Mouse (Mus musculus): ENCODE measurements around the gene Pip4k2b. TPM values are rescaled to one million over a fixed set of nuclear protein-coding genes. Genes with fewer than 3 reads are reported as not detected.

Gene Pip4k2b
- total and polyA plus RNA-seq, 3 experiments, result 13.8 to 21.4 (median 20.8) TPM

- Histone ChIP-seq H3K4me1 (ENCODE audit: control insufficient read depth, insufficient read depth, low read length) (peaks cover 2% of the 10 kb centered on the region), H3K4me3 (no peak overlapping the region), H3K79me2 (replicated peaks; ENCODE audit: control insufficient read depth, insufficient read depth, low read length) (no peaks in the 10 kb centered on the region; the same call in 1 of the 2 replicates), H3K27ac (no peak overlapping the region), H3K9ac (ENCODE audit: low read depth, low read length) (no peak overlapping the region), H3K27me3 (ENCODE audit: control insufficient read depth, insufficient read depth, low read length) (no peaks in the 10 kb centered on the region), H3K36me3 (ENCODE audit: control insufficient read depth, insufficient read depth, low read length) (no peaks in the 10 kb centered on the region)
- DNase-seq, result no peak
- no peak for TF ChIP-seq EP300 (IDR thresholded peaks at IDR 0.05; ENCODE audit: insufficient read depth, low read depth, low read length)
- TF ChIP-seq CTCF (IDR thresholded peaks at IDR 0.05), result no peak
- no peak for TF ChIP-seq POLR2A (IDR thresholded peaks at IDR 0.05; ENCODE audit: insufficient read depth, low read depth, low read length)
- WGBS, result 59% methylated on average over 17 of the region's 17 CpGs
- intact Hi-C loops (cut with DNase I), result no loop called here
Observed at GRCm38 (mm10) chr11:97694921-97695711, 49.4 kb downstream of the Pip4k2b start.

- no peak for DNase-seq
- intact Hi-C loops (cut with DNase I), result no loop called here
Observed at GRCm38 (mm10) chr11:97694435-97694834, 50.1 kb downstream of the Pip4k2b start.

DNA sequence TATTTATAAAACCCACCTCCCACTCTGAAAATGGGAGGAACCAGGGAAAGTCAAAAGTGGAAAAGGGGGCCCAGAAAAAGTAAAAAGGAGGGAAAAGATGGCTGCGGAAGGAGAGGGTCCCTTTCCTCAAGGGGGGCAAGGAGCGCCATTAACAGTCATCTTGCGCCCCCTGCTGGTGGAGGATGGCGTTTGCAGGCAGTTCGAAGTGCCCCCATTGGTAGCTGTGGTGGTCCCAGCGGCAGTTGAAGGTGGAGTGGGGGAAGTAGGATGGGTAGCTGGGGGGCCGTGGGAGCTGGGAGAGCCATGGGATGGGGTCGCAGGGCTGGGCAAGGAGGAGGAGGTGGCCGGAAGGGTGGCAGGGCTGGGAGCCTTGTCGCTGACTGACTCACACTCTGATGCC, 54.6 kb downstream of the Pip4k2b start:
- Histone ChIP-seq H3K27ac (no peak overlapping the region), H3K4me3 (no peak overlapping the region), H3K4me1 (ENCODE audit: control insufficient read depth, insufficient read depth, low read length) (peaks cover 5% of the 10 kb centered on the region), H3K36me3 (ENCODE audit: control insufficient read depth, insufficient read depth, low read length) (no peaks in the 10 kb centered on the region), H3K79me2 (replicated peaks; ENCODE audit: control insufficient read depth, insufficient read depth, low read length) (no peaks in the 10 kb centered on the region), H3K27me3 (ENCODE audit: control insufficient read depth, insufficient read depth, low read length) (no peaks in the 10 kb centered on the region), H3K9ac (ENCODE audit: low read depth, low read length) (no peak overlapping the region)
- intact Hi-C loops (cut with DNase I), result loop anchor here (1.0 kb wide), 1 partner anchor 45 kb away; no protein-coding TSS in a partner anchor
- 24% methylated on average over 10 of the region's 10 CpGs for WGBS
- no peak for TF ChIP-seq POLR2A (IDR thresholded peaks at IDR 0.05; ENCODE audit: insufficient read depth, low read depth, low read length)
- TF ChIP-seq CTCF (IDR thresholded peaks at IDR 0.05), result peak; percentile 81
- TF ChIP-seq EP300 (IDR thresholded peaks at IDR 0.05; ENCODE audit: insufficient read depth, low read depth, low read length), result peak; percentile 54; the same call in 1 of the 2 replicates
- peak in 1 of 2 experiments; percentile 79 for DNase-seq

More at GRCm38 (mm10) chr11:97694435-97694834, 50.1 kb downstream of the Pip4k2b start:
- no peak overlapping the region for H3K4me3 ChIP-seq
- H3K9ac ChIP-seq (ENCODE audit: low read depth, low read length), result no peak overlapping the region
- no peaks in the 10 kb centered on the region; the same call in 1 of the 2 replicates for H3K79me2 ChIP-seq (replicated peaks; ENCODE audit: control insufficient read depth, insufficient read depth, low read length)
- TF ChIP-seq CTCF (IDR thresholded peaks at IDR 0.05) (no peak), POLR2A (IDR thresholded peaks at IDR 0.05; ENCODE audit: insufficient read depth, low read depth, low read length) (no peak), EP300 (IDR thresholded peaks at IDR 0.05; ENCODE audit: insufficient read depth, low read depth, low read length) (no peak)
- H3K36me3 ChIP-seq (ENCODE audit: control insufficient read depth, insufficient read depth, low read length), result no peaks in the 10 kb centered on the region
- H3K4me1 ChIP-seq (ENCODE audit: control insufficient read depth, insufficient read depth, low read length), result peaks cover 2% of the 10 kb centered on the region
- WGBS, result 77% methylated on average over 4 of the region's 4 CpGs
- no peak overlapping the region for H3K27ac ChIP-seq
- H3K27me3 ChIP-seq (ENCODE audit: control insufficient read depth, insufficient read depth, low read length), result no peaks in the 10 kb centered on the region

DNA sequence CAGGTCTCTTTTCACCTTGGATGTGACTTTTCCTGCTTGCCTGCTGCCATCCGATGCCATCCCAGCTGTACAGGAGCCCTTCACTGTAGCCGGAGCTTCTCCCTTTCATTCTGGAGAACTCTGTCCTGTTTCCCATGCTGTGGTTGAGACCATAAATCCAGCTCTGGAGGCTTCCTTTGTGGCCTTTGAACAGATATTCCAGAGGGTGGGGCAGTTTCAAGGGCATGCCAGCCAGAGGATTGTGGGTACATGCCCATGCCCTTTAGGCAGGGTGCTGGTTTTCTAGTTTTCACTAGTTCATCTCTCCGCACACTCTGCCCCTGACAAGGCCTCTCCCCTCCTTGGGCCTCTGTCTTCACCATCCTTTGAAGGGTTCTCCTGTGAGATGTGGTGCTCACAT, 57.4 kb downstream of the Pip4k2b start:
- no peak for TF ChIP-seq POLR2A (IDR thresholded peaks at IDR 0.05; ENCODE audit: insufficient read depth, low read depth, low read length)
- no peak for TF ChIP-seq EP300 (IDR thresholded peaks at IDR 0.05; ENCODE audit: insufficient read depth, low read depth, low read length)
- TF ChIP-seq CTCF (IDR thresholded peaks at IDR 0.05), result no peak
- Histone ChIP-seq H3K36me3 (ENCODE audit: control insufficient read depth, insufficient read depth, low read length) (no peaks in the 10 kb centered on the region), H3K9ac (ENCODE audit: low read depth, low read length) (no peak overlapping the region), H3K27me3 (ENCODE audit: control insufficient read depth, insufficient read depth, low read length) (no peaks in the 10 kb centered on the region), H3K4me1 (ENCODE audit: control insufficient read depth, insufficient read depth, low read length) (peaks cover 10% of the 10 kb centered on the region), H3K27ac (peak overlapping the region; percentile 31; the same call in 1 of the 2 replicates), H3K79me2 (replicated peaks; ENCODE audit: control insufficient read depth, insufficient read depth, low read length) (no peaks in the 10 kb centered on the region), H3K4me3 (peak overlapping the region; percentile 58; the same call in 1 of the 2 replicates)
- WGBS, result 82% methylated on average over 3 of the region's 3 CpGs
- no peak for DNase-seq
- intact Hi-C loops (cut with DNase I), result no loop called here

GRCm38 (mm10) chr11:97686322-97686908, 58.1 kb downstream of the Pip4k2b start:
- TF ChIP-seq CTCF (IDR thresholded peaks at IDR 0.05), result no peak
- peak overlapping the region; percentile 58 for H3K4me3 ChIP-seq
- no peak for DNase-seq
- no peaks in the 10 kb centered on the region for H3K27me3 ChIP-seq (ENCODE audit: control insufficient read depth, insufficient read depth, low read length)
- peak overlapping the region; percentile 59 for H3K9ac ChIP-seq (ENCODE audit: low read depth, low read length)
- peak overlapping the region; percentile 53 for H3K27ac ChIP-seq
- intact Hi-C loops (cut with DNase I), result no loop called here
- peaks cover 10% of the 10 kb centered on the region for H3K4me1 ChIP-seq (ENCODE audit: control insufficient read depth, insufficient read depth, low read length)
- WGBS, result 64% methylated on average over 11 of the region's 11 CpGs
- no peaks in the 10 kb centered on the region for H3K79me2 ChIP-seq (replicated peaks; ENCODE audit: control insufficient read depth, insufficient read depth, low read length)
- H3K36me3 ChIP-seq (ENCODE audit: control insufficient read depth, insufficient read depth, low read length), result no peaks in the 10 kb centered on the region

Measured in heart, adult 2 months (tissue).